8 mouse cellular contexts compared by ENCODE assay signal in the genomic region with DNA sequence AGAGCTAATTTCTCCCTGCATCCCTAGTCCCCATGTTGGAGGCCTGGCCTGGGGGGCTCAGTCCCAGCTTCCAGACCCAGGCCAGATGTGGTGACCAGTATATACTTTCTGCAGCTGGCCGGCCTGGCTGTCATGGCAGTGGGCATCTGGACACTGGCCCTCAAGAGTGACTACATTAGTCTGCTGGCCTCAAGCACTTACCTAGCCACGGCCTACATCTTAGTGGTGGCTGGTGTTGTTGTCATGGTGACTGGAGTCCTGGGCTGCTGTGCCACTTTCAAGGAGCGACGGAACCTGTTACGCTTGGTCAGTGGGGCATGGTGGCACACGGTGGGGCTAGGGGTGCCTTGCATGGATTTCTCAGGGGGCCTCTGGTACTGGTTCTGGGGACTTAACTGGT. TPM values are rescaled to one million over a fixed set of nuclear protein-coding genes. Genes with fewer than 3 reads are reported as not detected.
DNase-seq lines count a peak whose midpoint lies in the region; ATAC-seq and TF ChIP-seq lines count a peak whose summit lies in the region.

No protein-coding gene starts in this region.

- peaks cover 95% of the 10 kb centered on the region for H3K4me1 ChIP-seq in E14TG2a.4 (replicated peaks; ENCODE audit: low read depth, low read length)
- H3K4me1 ChIP-seq in heart, postnatal 0 days (ENCODE audit: control insufficient read depth, insufficient read depth): peaks cover 30% of the 10 kb centered on the region
- peaks cover 78% of the 10 kb centered on the region for H3K4me1 ChIP-seq in liver, embryonic 15.5 days (replicated peaks)

- no peaks in the 10 kb centered on the region for H3K9me3 ChIP-seq in E14TG2a.4 (ENCODE audit: low read length)
- H3K9me3 ChIP-seq in heart, postnatal 0 days (replicated peaks; ENCODE audit: control insufficient read depth, low read length): no peaks in the 10 kb centered on the region
- no peaks in the 10 kb centered on the region for H3K9me3 ChIP-seq in liver, embryonic 15.5 days (replicated peaks)

- H3K36me3 ChIP-seq in E14TG2a.4 (ENCODE audit: insufficient read depth, low read length): peaks cover 49% of the 10 kb centered on the region
- peaks cover 32% of the 10 kb centered on the region for H3K36me3 ChIP-seq in heart, postnatal 0 days (replicated peaks; ENCODE audit: control insufficient read depth, insufficient read depth, low read length)
- peaks cover 41% of the 10 kb centered on the region for H3K36me3 ChIP-seq in liver, embryonic 15.5 days (replicated peaks)

- DNase-seq in heart, adult 11 months: peak; percentile 96
- no peak for DNase-seq in heart, adult 18-20 months
- DNase-seq in heart, postnatal 0 days (ENCODE audit: low spot score): no peak
- no peak for DNase-seq in frontal cortex, postnatal 25 days (ENCODE audit: low spot score in 2 of 2)
- no peak for DNase-seq in urinary bladder, adult 18-20 months (ENCODE audit: low spot score in 2 of 2)
- no peak for DNase-seq in left cerebral cortex, postnatal 14 days (ENCODE audit: low spot score in 2 of 2)

- peak overlapping the region; percentile 97 for H3K27ac ChIP-seq in heart, postnatal 0 days (ENCODE audit: low read depth)
- peak overlapping the region; percentile 81 for H3K27ac ChIP-seq in liver, embryonic 15.5 days (replicated peaks)

- H3K27me3 ChIP-seq in E14TG2a.4 (ENCODE audit: insufficient read depth, low read length): peaks cover 21% of the 10 kb centered on the region
- peaks cover 4% of the 10 kb centered on the region; the same call in 1 of the 2 replicates for H3K27me3 ChIP-seq in heart, postnatal 0 days (ENCODE audit: control insufficient read depth, insufficient read depth, low read length)
- H3K27me3 ChIP-seq in liver, embryonic 15.5 days: peaks cover 27% of the 10 kb centered on the region

- H3K4me2 ChIP-seq in heart, postnatal 0 days (ENCODE audit: low read depth, low read length): peak overlapping the region; percentile 66
- peak overlapping the region; percentile 96 for H3K4me2 ChIP-seq in liver, embryonic 15.5 days

- no peak for ATAC-seq in heart, postnatal 0 days (ENCODE audit: insufficient read depth, low read depth)
- no peak for ATAC-seq in liver, embryonic 15.5 days (ENCODE audit: insufficient read depth)

- TF ChIP-seq CTCF in E14TG2a.4 (conservative IDR thresholded peaks at IDR 0.05; ENCODE audit: low read length): no peak
- TF ChIP-seq CTCF in heart, postnatal 0 days (IDR thresholded peaks at IDR 0.05; ENCODE audit: low read depth): no peak

- TF ChIP-seq EP300 in heart, postnatal 0 days (IDR thresholded peaks at IDR 0.05; ENCODE audit: low read depth): no peak

- 73% methylated on average over 6 of the region's 6 CpGs for WGBS in heart, postnatal 0 days
- 79% methylated on average over 6 of the region's 6 CpGs for WGBS in liver, embryonic 15.5 days (ENCODE audit: insufficient replicate concordance)

- H3K4me3 ChIP-seq in E14TG2a.4 (replicated peaks; ENCODE audit: low read length): peak overlapping the region; percentile 93
- H3K4me3 ChIP-seq in heart, postnatal 0 days (ENCODE audit: low read depth, low read length): peak overlapping the region; percentile 63; the same call in 1 of the 2 replicates
- peak overlapping the region; percentile 76; the same call in 1 of the 2 replicates for H3K4me3 ChIP-seq in liver, embryonic 15.5 days (replicated peaks)

- H3K9ac ChIP-seq in heart, postnatal 0 days (replicated peaks; ENCODE audit: low read depth, low read length): peak overlapping the region; percentile 71; the same call in 1 of the 2 replicates
- H3K9ac ChIP-seq in liver, embryonic 15.5 days: peak overlapping the region; percentile 83; the same call in 1 of the 2 replicates

- intact Hi-C loops in left cerebral cortex, postnatal 14 days (cut with DNase I): no loop called here

RNA-seq across cellular contexts. Expression of a gene that starts 2.2 kb away (rescaled TPM):
- total RNA-seq in heart, adult 18-20 months (2021): 100 to 1,000 TPM; 320 to 330 TPM
- total RNA-seq in heart, postnatal 0 days (2014; rRNA removed; ENCODE audit: low replicate concordance): 288 and 323 TPM in 2 replicates
- polyA plus RNA-seq in heart, postnatal 0 days (2015; fragmentation: Nextera tagmentation; extraction: Ambion mirVana): 37.8 and 39.7 TPM in 2 replicates
- 5.0 and 6.3 TPM in 2 replicates for polyA plus RNA-seq in liver, embryonic 15.5 days (2015; fragmentation: Nextera tagmentation; extraction: Ambion mirVana)
- 10 to 100 TPM; 27.5 to 33.8 TPM for total RNA-seq in left cerebral cortex, postnatal 14 days (2021)

RNA-seq across cellular contexts. Expression of a gene that starts 5.6 kb away (rescaled TPM):
- total RNA-seq in heart, adult 18-20 months (2021): 10 to 100 TPM; 82.3 to 97.7 TPM
- total RNA-seq in heart, postnatal 0 days (2014; rRNA removed; ENCODE audit: low replicate concordance): 17.4 and 32.3 TPM in 2 replicates
- polyA plus RNA-seq in heart, postnatal 0 days (2015; fragmentation: Nextera tagmentation; extraction: Ambion mirVana): 77.6 and 81.3 TPM in 2 replicates
- 41.7 and 43.9 TPM in 2 replicates for polyA plus RNA-seq in liver, embryonic 15.5 days (2015; fragmentation: Nextera tagmentation; extraction: Ambion mirVana)
- total RNA-seq in left cerebral cortex, postnatal 14 days (2021): 10 to 100 TPM; 43.8 to 44.4 TPM

RNA-seq across cellular contexts. Expression of a gene that starts 5.7 kb away (rescaled TPM):
- 10 to 100 TPM; 18.9 to 22.9 TPM for total RNA-seq in heart, adult 18-20 months (2021)
- 84.2 and 87.8 TPM in 2 replicates for total RNA-seq in heart, postnatal 0 days (2014; rRNA removed; ENCODE audit: low replicate concordance)
- polyA plus RNA-seq in heart, postnatal 0 days (2015; fragmentation: Nextera tagmentation; extraction: Ambion mirVana): 72.2 and 72.3 TPM in 2 replicates
- polyA plus RNA-seq in liver, embryonic 15.5 days (2015; fragmentation: Nextera tagmentation; extraction: Ambion mirVana): 47.7 and 55.0 TPM in 2 replicates
- total RNA-seq in left cerebral cortex, postnatal 14 days (2021): 10 to 100 TPM; 23.2 to 23.7 TPM

RNA-seq across cellular contexts. Expression of a gene that starts 8.5 kb away (rescaled TPM):
- total RNA-seq in heart, adult 18-20 months (2021): 10 to 100 TPM; 22.5 to 23.3 TPM
- total RNA-seq in heart, postnatal 0 days (2014; rRNA removed; ENCODE audit: low replicate concordance): 6.2 and 134 TPM in 2 replicates
- polyA plus RNA-seq in heart, postnatal 0 days (2015; fragmentation: Nextera tagmentation; extraction: Ambion mirVana): 23.9 and 24.2 TPM in 2 replicates
- 3.9 and 5.2 TPM in 2 replicates for polyA plus RNA-seq in liver, embryonic 15.5 days (2015; fragmentation: Nextera tagmentation; extraction: Ambion mirVana)
- 1 to 10 TPM; 5.3 to 5.6 TPM for total RNA-seq in left cerebral cortex, postnatal 14 days (2021)

RNA-seq across cellular contexts. Expression of a gene that starts 14.4 kb away (rescaled TPM):
- 100 to 1,000 TPM; 387 to 566 TPM for total RNA-seq in heart, adult 18-20 months (2021)
- 47.9 and 63.8 TPM in 2 replicates for total RNA-seq in heart, postnatal 0 days (2014; rRNA removed; ENCODE audit: low replicate concordance)
- 157 and 159 TPM in 2 replicates for polyA plus RNA-seq in heart, postnatal 0 days (2015; fragmentation: Nextera tagmentation; extraction: Ambion mirVana)
- polyA plus RNA-seq in liver, embryonic 15.5 days (2015; fragmentation: Nextera tagmentation; extraction: Ambion mirVana): 13.9 and 15.3 TPM in 2 replicates
- total RNA-seq in left cerebral cortex, postnatal 14 days (2021): 10 to 100 TPM; 22.9 to 28.8 TPM
